Mouse (Mus musculus) right cerebral cortex, adult 18-20 months (tissue): ENCODE measurements around the gene Cdca3.

Experiments used
- DNase-seq: peaks from one replicate; pipeline ENCODE4 v3.0.0; 2022; ENCODE audit warnings: mixed read lengths

Cdca3 gene

DNA sequence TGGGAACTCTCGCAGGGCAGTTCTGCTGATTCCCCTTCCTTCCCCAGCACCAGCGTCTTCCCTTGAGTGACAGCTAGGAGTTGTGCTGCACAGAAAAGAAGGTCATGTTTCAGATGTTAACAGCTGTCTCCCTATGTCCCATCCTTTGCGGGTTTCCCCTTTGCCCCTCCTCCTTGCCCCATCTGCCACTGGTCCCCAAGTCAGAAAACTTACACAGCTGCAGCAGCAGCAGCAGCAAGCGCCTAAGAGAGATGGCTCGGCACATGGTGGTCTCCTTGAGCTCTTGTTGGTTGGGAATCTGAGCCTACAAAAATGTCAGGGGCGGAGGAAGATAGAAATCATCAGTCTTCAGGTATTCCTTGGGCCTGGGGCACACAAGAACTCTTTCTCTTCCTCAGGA, 50.0 kb downstream of the Cdca3 start:
- DNase-seq: no peak

DNA sequence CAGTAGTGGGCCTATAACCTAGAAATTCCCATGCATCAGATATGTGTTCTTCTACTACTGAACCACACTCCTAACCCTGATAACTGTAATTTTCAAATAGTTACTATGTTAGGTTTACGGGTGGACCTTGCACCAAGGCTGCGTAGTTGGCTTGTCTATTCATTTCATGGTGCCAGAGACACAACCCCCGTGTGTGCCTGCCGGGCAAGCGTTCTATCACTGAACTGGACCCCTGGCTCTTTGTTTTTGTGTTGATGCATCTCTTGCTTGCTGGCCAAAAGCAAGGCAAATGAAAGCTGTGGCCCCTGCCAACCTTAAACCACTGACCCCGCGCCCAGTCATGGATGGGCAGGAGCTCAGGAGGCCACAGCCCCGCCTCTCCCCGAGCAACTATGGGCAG, 52.5 kb downstream of the Cdca3 start:
- no peak for DNase-seq
